Mouse (Mus musculus): Measurements from ENCODE around the gene Trpm3. TPM values are rescaled to one million over a fixed set of nuclear protein-coding genes. Genes with fewer than 3 reads are reported as not detected.

Gene Trpm3
- total and polyA plus RNA-seq, 2 experiments from 2014 or later = 19.1 to 64.7 TPM

DNA sequence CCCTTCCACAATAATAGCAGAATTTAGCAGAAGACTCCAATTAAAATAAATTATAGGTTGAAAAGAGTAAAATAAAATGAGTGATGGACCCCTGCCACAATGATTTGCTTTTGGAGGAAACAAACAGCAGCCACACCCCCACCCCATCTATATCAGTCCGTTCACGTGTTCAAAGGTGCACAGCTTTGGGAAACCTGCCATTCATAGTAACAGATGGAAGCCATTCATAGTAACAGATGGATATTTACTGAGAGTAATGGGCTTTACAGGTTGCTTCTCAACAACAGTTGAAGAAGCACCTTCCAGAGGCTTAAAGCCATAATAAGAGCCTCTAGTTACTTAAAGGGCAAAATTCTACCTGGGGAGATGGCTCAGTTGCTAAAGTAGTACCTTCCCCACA lies 17.9 kb upstream of the Trpm3 start:
- Histone ChIP-seq H3K27me3 (ENCODE audit: insufficient read depth, low read length) (no peaks in the 10 kb centered on the region), H3K27ac (ENCODE audit: low read depth, low read length) (no peak overlapping the region), H3K36me3 (ENCODE audit: insufficient read depth, low read length) (no peaks in the 10 kb centered on the region), H3K9me3 (ENCODE audit: low read length) (no peaks in the 10 kb centered on the region), H3K9ac (replicated peaks; ENCODE audit: low read length, poor library complexity, severe bottlenecking) (no peak overlapping the region), H3K4me2 (ENCODE audit: low read depth, low read length, poor library complexity, severe bottlenecking) (no peak overlapping the region), H3K4me3 (ENCODE audit: low read depth, low read length) (no peak overlapping the region), H3K4me1 (ENCODE audit: insufficient read depth, low read length) (no peaks in the 10 kb centered on the region)
- 92% methylated on average over 2 of the region's 2 CpGs for WGBS
- ATAC-seq (ENCODE audit: low FRiP score) = no peak
- DNase-seq (ENCODE audit: low spot score) = peak; percentile 21
- no peak for TF ChIP-seq CTCF (IDR thresholded peaks at IDR 0.05)

- Histone ChIP-seq H3K4me1 (ENCODE audit: insufficient read depth, low read length) (no peaks in the 10 kb centered on the region), H3K9me3 (ENCODE audit: low read length) (no peaks in the 10 kb centered on the region), H3K4me3 (ENCODE audit: low read depth, low read length) (no peak overlapping the region), H3K4me2 (ENCODE audit: low read depth, low read length, poor library complexity, severe bottlenecking) (no peak overlapping the region), H3K36me3 (ENCODE audit: insufficient read depth, low read length) (no peaks in the 10 kb centered on the region), H3K27ac (ENCODE audit: low read depth, low read length) (no peak overlapping the region), H3K9ac (replicated peaks; ENCODE audit: low read length, poor library complexity, severe bottlenecking) (no peak overlapping the region), H3K27me3 (ENCODE audit: insufficient read depth, low read length) (no peaks in the 10 kb centered on the region)
- ATAC-seq (ENCODE audit: low FRiP score) = no peak
- no peak for DNase-seq (ENCODE audit: low spot score)
- no peak for TF ChIP-seq CTCF (IDR thresholded peaks at IDR 0.05)
- WGBS = 93% methylated on average over 2 of the region's 2 CpGs
Measured at GRCm38 (mm10) chr19:22121631-22122030, 17.2 kb upstream of the Trpm3 start.

GRCm38 (mm10) chr19:22132626-22133025 lies 6.2 kb upstream of the Trpm3 start:
- no peak overlapping the region for H3K4me3 ChIP-seq (ENCODE audit: low read depth, low read length)
- H3K4me2 ChIP-seq (ENCODE audit: low read depth, low read length, poor library complexity, severe bottlenecking) = no peak overlapping the region
- TF ChIP-seq CTCF (IDR thresholded peaks at IDR 0.05) = no peak
- WGBS = 84% methylated on average over 3 of the region's 3 CpGs
- H3K4me1 ChIP-seq (ENCODE audit: insufficient read depth, low read length) = no peaks in the 10 kb centered on the region
- no peak for ATAC-seq (ENCODE audit: low FRiP score)
- no peaks in the 10 kb centered on the region for H3K36me3 ChIP-seq (ENCODE audit: insufficient read depth, low read length)
- H3K27me3 ChIP-seq (ENCODE audit: insufficient read depth, low read length) = no peaks in the 10 kb centered on the region
- no peaks in the 10 kb centered on the region for H3K9me3 ChIP-seq (ENCODE audit: low read length)
- H3K27ac ChIP-seq (ENCODE audit: low read depth, low read length) = no peak overlapping the region
- no peak overlapping the region for H3K9ac ChIP-seq (replicated peaks; ENCODE audit: low read length, poor library complexity, severe bottlenecking)
- peak; percentile 35 for DNase-seq (ENCODE audit: low spot score)

- TF ChIP-seq CTCF (IDR thresholded peaks at IDR 0.05) = no peak
- Histone ChIP-seq H3K27ac (ENCODE audit: low read depth, low read length) (no peak overlapping the region), H3K4me1 (ENCODE audit: insufficient read depth, low read length) (no peaks in the 10 kb centered on the region), H3K9ac (replicated peaks; ENCODE audit: low read length, poor library complexity, severe bottlenecking) (no peak overlapping the region), H3K36me3 (ENCODE audit: insufficient read depth, low read length) (no peaks in the 10 kb centered on the region), H3K27me3 (ENCODE audit: insufficient read depth, low read length) (no peaks in the 10 kb centered on the region), H3K9me3 (ENCODE audit: low read length) (no peaks in the 10 kb centered on the region), H3K4me2 (ENCODE audit: low read depth, low read length, poor library complexity, severe bottlenecking) (no peak overlapping the region), H3K4me3 (ENCODE audit: low read depth, low read length) (no peak overlapping the region)
- no peak for DNase-seq (ENCODE audit: low spot score)
- WGBS = 87% methylated on average over 4 of the region's 4 CpGs
- ATAC-seq (ENCODE audit: low FRiP score) = no peak
Measured at GRCm38 (mm10) chr19:22178549-22178948, 39.7 kb downstream of the Trpm3 start.

DNA sequence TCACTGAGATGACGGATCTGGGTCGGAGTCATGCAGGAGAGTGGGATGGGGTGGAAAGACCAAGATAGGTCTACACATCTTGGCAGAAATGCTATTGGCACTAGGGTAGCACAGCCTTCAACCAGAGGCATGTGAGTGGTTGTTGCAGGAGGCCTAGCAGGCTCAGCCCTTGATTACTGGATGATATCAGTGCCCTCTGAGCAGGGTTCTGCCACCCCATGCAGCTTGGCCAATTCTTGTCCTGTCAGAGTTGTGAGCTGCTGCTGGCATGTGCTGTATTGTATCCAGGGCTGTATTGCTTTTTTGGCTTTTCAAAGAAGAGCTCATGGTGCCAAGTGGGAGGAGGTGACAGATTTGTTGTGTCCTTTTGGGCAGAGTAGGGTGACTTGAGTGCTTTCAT lies 40.2 kb downstream of the Trpm3 start:
- no peak for TF ChIP-seq CTCF (IDR thresholded peaks at IDR 0.05)
- ATAC-seq (ENCODE audit: low FRiP score) = no peak; the same call in 1 of the 2 replicates
- Histone ChIP-seq H3K4me3 (ENCODE audit: low read depth, low read length) (no peak overlapping the region), H3K9ac (replicated peaks; ENCODE audit: low read length, poor library complexity, severe bottlenecking) (no peak overlapping the region), H3K36me3 (ENCODE audit: insufficient read depth, low read length) (no peaks in the 10 kb centered on the region), H3K27ac (ENCODE audit: low read depth, low read length) (no peak overlapping the region), H3K27me3 (ENCODE audit: insufficient read depth, low read length) (no peaks in the 10 kb centered on the region), H3K4me2 (ENCODE audit: low read depth, low read length, poor library complexity, severe bottlenecking) (no peak overlapping the region), H3K9me3 (ENCODE audit: low read length) (no peaks in the 10 kb centered on the region), H3K4me1 (ENCODE audit: insufficient read depth, low read length) (no peaks in the 10 kb centered on the region)
- 97% methylated on average over 2 of the region's 2 CpGs for WGBS
- DNase-seq (ENCODE audit: low spot score) = peak; percentile 36

GRCm38 (mm10) chr19:22180136-22180535 lies 41.3 kb downstream of the Trpm3 start:
- WGBS = 85% methylated on average over 3 of the region's 3 CpGs
- H3K4me2 ChIP-seq (ENCODE audit: low read depth, low read length, poor library complexity, severe bottlenecking) = no peak overlapping the region
- no peak for ATAC-seq (ENCODE audit: low FRiP score)
- no peak overlapping the region for H3K27ac ChIP-seq (ENCODE audit: low read depth, low read length)
- no peak for TF ChIP-seq CTCF (IDR thresholded peaks at IDR 0.05)
- no peaks in the 10 kb centered on the region for H3K27me3 ChIP-seq (ENCODE audit: insufficient read depth, low read length)
- H3K36me3 ChIP-seq (ENCODE audit: insufficient read depth, low read length) = no peaks in the 10 kb centered on the region
- H3K9me3 ChIP-seq (ENCODE audit: low read length) = no peaks in the 10 kb centered on the region
- H3K4me3 ChIP-seq (ENCODE audit: low read depth, low read length) = no peak overlapping the region
- DNase-seq (ENCODE audit: low spot score) = no peak
- no peaks in the 10 kb centered on the region for H3K4me1 ChIP-seq (ENCODE audit: insufficient read depth, low read length)
- H3K9ac ChIP-seq (replicated peaks; ENCODE audit: low read length, poor library complexity, severe bottlenecking) = no peak overlapping the region
